Mouse (Mus musculus) liver, embryonic 11.5 days (tissue): ENCODE data around the gene Ascl4. TPM values are rescaled to one million over a fixed set of nuclear protein-coding genes. Genes with fewer than 3 reads are reported as not detected.

Experiments
- ATAC-seq: fragments of 200-750 bp; cut with Nextera tagmentation; replicated peaks from 2 replicates; pipeline ENCODE4 v1.8.0; 2017; ENCODE audit warnings: moderate number of reproducible peaks, mild to moderate bottlenecking, moderate TSS enrichment, moderate library complexity; ENCODE audit not compliant: low FRiP score
- DNase-seq: peaks from one replicate; pipeline ENCODE4 v3.0.0-alpha.2; 2017; ENCODE audit warnings: low spot score
- H3K27ac ChIP-seq: fragments of 300-500 bp; sonication (generic); 2 replicates; pipeline ENCODE4 v1.5.1; 2014; ENCODE audit warnings: mild to moderate bottlenecking, low read depth, low read length, control low read depth
- H3K27me3 ChIP-seq: fragments of 300-500 bp; sonication (generic); replicated peaks from 2 replicates; pipeline ENCODE4 v1.6.1; 2014; ENCODE audit warnings: low read length, mixed read lengths; ENCODE audit not compliant: control insufficient read depth, insufficient read depth
- H3K36me3 ChIP-seq: fragments of 300-500 bp; sonication (generic); 2 replicates; pipeline ENCODE4 v1.6.1; 2014; ENCODE audit warnings: mild to moderate bottlenecking, low read length, moderate library complexity, mixed read lengths; ENCODE audit not compliant: control insufficient read depth, insufficient read depth
- H3K4me1 ChIP-seq: fragments of 300-500 bp; sonication (generic); replicated peaks from 2 replicates; pipeline ENCODE4 v1.6.1; 2014; ENCODE audit warnings: low read length, mixed read lengths; ENCODE audit not compliant: control insufficient read depth, insufficient read depth
- H3K4me2 ChIP-seq: fragments of 300-500 bp; sonication (generic); 2 replicates; pipeline ENCODE4 v1.6.1; 2014; ENCODE audit warnings: mild to moderate bottlenecking, control low read depth, moderate library complexity
- H3K4me3 ChIP-seq: fragments of 300-500 bp; sonication (generic); 2 replicates; pipeline ENCODE4 v1.5.1; 2014; ENCODE audit warnings: low read depth, low read length, control low read depth
- H3K9ac ChIP-seq: fragments of 300-500 bp; sonication (generic); 2 replicates; pipeline ENCODE4 v1.6.1; 2014; ENCODE audit warnings: low read depth, low read length, control low read depth
- H3K9me3 ChIP-seq: fragments of 300-500 bp; sonication (generic); 2 replicates; pipeline ENCODE4 v1.6.1; 2016; ENCODE audit warnings: low read length, inconsistent platforms, mixed read lengths; ENCODE audit not compliant: control insufficient read depth
- WGBS: fragments of 180-500 bp; shearing (Covaris S2); extraction: QIAGEN DNeasy Blood & Tissue Kit; methylation state at CpG from one replicate; pipeline ENCODE4 v1.1.7; 2014; 5-methylcytosine and 5-hydroxymethylcytosine counted together
- polyA plus RNA-seq: library from polyadenylated mRNA; unstranded; fragments of >200 nt; fragmentation: Nextera tagmentation; extraction: Ambion mirVana; gene quantifications from 2 replicates; pipeline ENCODE4 v1.2.1, GENCODE M21; 2014

Ascl4 gene
- polyA plus RNA-seq, 1 experiment from 2014 or later: not detected

DNA sequence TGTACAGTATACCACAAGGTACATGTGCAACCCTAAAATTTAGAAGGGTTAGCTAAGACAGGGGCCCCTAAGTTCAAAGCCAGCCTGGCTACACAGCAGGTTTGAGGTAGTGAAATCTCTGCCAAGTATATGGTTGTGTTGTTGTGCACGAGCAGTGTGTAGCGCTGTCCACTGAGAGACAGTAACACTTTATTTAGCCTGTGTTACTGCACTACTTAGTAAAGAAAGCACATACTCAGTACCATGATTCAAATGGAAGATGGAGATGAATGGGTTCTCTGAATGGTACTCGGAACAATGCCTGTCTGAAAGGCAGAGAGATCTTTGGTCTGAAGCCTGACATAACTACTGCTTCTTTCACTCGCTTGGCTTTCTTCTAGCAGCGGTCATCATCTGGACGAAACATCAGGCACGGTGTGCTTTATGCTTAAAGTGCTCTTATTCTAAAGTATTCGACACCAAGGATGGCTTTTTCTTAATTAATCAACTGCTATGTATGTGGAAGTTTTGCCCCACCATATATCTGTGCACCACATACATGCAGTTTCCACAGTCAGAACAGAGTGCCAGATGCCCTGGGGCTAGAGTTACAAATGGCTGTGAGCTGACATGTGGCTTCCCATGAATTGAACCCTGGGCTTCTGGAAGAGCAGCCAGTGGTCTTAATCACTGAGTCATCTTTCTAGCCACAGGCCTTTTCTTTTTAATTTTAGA, 21.2 kb downstream of the Ascl4 start:
- H3K4me1 ChIP-seq: no peaks in the 10 kb centered on the region
- peaks cover 55% of the 10 kb centered on the region for H3K36me3 ChIP-seq
- H3K4me3 ChIP-seq: no peak overlapping the region
- 91% methylated on average over 8 of the region's 8 CpGs for WGBS
- no peak for DNase-seq
- no peaks in the 10 kb centered on the region for H3K9me3 ChIP-seq
- H3K9ac ChIP-seq: no peak overlapping the region
- no peaks in the 10 kb centered on the region for H3K27me3 ChIP-seq
- H3K27ac ChIP-seq: no peak overlapping the region
- H3K4me2 ChIP-seq: no peak overlapping the region
- ATAC-seq: no peak

DNA sequence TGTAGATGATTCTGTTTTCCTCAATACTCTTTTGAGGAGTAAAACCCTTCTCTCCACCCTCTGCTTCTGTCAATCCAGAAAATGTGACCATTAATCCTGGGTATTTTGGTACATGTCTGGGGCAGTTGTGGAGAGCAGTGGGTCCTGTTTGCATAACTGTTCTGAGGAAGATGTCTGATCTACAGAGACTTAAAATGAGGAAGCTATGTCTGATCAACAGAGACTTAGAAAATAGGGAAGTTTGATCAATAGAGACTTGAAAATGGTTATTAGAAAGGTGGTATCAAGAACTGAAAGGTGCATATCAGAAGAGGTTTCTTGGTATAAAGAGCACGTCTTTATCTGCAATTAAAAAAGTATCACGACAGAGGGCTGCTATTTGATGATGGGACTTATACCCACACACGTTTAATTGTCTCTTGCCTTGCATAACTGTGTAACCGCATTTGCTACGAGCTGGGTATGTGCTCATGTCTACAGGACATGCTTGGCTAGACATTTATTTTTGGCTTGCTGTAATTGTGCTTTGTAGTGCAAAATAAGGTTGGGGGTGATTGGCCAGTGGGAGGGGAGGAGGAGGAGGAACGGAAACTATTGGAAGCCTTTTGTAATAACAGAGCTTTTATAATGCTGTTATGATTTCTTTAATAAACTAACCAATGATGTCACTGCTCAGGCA, 24.4 kb downstream of the Ascl4 start:
- DNase-seq (no peak), ATAC-seq (no peak)
- Histone ChIP-seq H3K9ac (no peak overlapping the region), H3K27ac (no peak overlapping the region), H3K36me3 (peaks cover 51% of the 10 kb centered on the region), H3K27me3 (no peaks in the 10 kb centered on the region), H3K9me3 (no peaks in the 10 kb centered on the region), H3K4me3 (no peak overlapping the region), H3K4me2 (no peak overlapping the region), H3K4me1 (no peaks in the 10 kb centered on the region)
- WGBS: 89% methylated on average over 6 of the region's 6 CpGs

DNA sequence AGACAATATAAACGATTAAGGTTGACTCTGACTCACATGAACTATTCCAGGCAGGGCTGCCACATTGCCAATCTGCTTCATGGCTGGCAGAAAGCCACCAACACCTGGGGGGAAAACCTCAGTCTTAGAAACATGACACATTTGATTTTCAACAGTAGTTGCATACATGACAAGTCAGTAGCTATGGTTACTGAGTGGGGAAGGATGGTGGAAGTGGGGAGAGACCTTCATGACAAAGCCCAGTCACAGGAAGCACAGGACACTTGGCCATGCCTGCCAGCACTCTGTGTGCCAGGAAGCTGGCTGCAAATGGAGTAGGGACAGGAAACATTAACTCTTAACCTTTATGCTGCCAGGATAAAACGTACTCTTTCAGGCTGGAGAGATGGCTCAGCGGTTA, 25.9 kb downstream of the Ascl4 start:
- ATAC-seq: no peak
- Histone ChIP-seq H3K4me3 (no peak overlapping the region), H3K4me2 (no peak overlapping the region), H3K4me1 (no peaks in the 10 kb centered on the region), H3K27me3 (no peaks in the 10 kb centered on the region), H3K36me3 (peaks cover 46% of the 10 kb centered on the region), H3K9ac (no peak overlapping the region), H3K27ac (no peak overlapping the region), H3K9me3 (no peaks in the 10 kb centered on the region)
- no peak for DNase-seq
- 81% methylated on average over 3 of the region's 3 CpGs for WGBS

DNA sequence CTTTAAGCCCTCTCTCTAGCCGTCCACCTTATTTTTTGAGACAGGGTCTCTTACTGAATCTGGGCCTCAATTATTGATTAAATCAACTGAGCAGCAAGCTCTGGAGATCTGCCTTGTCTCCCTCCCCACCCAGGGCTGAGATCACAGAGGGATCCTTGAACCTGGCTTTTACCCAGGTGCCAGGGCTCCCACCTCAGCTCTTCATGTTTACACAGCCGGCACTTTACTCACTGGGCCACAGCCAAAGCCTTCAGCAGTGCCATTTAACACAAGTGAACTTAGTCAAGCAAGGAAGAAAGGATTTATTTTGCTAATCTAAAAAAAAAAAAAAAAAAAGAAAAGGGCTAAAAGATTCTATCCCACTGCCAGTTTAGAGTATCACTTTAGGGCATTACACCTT, 26.9 kb downstream of the Ascl4 start:
- no peak for DNase-seq
- peaks cover 36% of the 10 kb centered on the region for H3K36me3 ChIP-seq
- no peak overlapping the region for H3K9ac ChIP-seq
- no peak overlapping the region for H3K4me2 ChIP-seq
- no peak for ATAC-seq
- no peaks in the 10 kb centered on the region for H3K4me1 ChIP-seq
- no peak overlapping the region for H3K4me3 ChIP-seq
- no peaks in the 10 kb centered on the region for H3K27me3 ChIP-seq
- no peak overlapping the region for H3K27ac ChIP-seq
- H3K9me3 ChIP-seq: no peaks in the 10 kb centered on the region
- 88% methylated on average over 2 of the region's 2 CpGs for WGBS

DNA sequence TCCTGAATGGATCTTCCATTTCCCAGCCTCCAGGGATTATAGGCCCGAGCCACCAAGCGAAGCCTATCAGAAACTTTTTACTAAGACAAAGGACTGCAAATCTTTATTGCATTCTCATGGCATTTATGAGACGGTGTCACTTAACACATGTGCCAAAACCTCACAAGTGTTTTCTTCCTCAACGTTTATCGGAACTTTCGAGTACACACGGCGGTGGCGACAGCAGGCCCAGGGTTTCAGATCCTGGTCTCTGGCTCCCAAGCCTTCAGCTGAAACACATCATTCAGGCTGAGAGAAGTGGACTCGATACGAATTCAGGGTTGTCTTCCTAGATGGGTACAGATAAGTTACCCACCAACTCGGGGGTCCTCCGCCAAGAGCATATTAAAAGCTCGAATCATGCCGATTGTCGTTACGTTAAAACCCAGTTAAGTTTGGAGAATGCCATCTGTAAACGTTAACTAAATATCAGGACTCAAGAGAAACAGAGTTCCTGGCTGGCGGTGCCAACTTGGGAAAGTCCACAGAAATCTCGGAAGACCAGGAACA, 29.5 kb downstream of the Ascl4 start:
- Histone ChIP-seq H3K4me3 (peak overlapping the region; percentile 99), H3K9ac (peak overlapping the region; percentile 94), H3K4me2 (peak overlapping the region; percentile 94), H3K27me3 (no peaks in the 10 kb centered on the region), H3K27ac (peak overlapping the region; percentile 28), H3K9me3 (no peaks in the 10 kb centered on the region), H3K4me1 (no peaks in the 10 kb centered on the region), H3K36me3 (peaks cover 23% of the 10 kb centered on the region)
- DNase-seq (peak; percentile 34), ATAC-seq (no peak)
- 4% methylated on average over 20 of the region's 20 CpGs for WGBS

DNA sequence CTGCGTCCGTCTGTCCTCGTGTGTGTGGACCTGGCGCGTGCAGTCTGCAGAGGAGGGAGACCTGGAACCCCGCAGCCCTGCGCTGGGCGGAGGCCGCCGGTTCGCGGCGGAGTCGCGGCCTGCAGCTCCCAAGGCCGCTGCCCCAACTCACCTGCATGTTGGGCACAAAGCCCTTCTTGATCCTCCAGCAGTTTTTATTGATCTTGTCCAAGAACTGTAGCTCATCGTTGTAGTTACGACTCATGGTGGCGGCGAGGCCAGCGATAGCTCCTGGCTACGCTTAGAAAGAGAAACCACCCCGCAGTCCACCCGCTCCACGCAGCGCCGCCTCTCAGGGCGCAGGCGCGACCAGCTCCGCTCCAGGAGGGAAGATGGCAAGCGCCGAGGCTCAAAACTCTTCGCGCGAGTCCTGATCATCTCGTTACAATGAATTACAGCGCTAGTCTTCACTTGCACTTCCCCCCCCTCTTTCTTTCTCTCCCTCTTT, 30.0 kb downstream of the Ascl4 start, which contains the start of gene Rtcb:
Gene Rtcb (minus strand): TSS at position 360 of the 487 bp plus-strand sequence.
- peak; percentile 90 for DNase-seq
- Histone ChIP-seq H3K4me3 (peak within 1 kb of the TSS; percentile 99), H3K27ac (peak within 1 kb of the TSS; percentile 28), H3K4me1 (no peaks in the 10 kb centered on the region), H3K27me3 (no peaks in the 10 kb centered on the region), H3K4me2 (peak within 1 kb of the TSS; percentile 94), H3K9me3 (no peaks in the 10 kb centered on the region), H3K9ac (peak within 1 kb of the TSS; percentile 94), H3K36me3 (peaks cover 21% of the 10 kb centered on the region)
- peak; percentile 92 for ATAC-seq
- under 1% methylated on average over 38 of the region's 38 CpGs for WGBS

DNA sequence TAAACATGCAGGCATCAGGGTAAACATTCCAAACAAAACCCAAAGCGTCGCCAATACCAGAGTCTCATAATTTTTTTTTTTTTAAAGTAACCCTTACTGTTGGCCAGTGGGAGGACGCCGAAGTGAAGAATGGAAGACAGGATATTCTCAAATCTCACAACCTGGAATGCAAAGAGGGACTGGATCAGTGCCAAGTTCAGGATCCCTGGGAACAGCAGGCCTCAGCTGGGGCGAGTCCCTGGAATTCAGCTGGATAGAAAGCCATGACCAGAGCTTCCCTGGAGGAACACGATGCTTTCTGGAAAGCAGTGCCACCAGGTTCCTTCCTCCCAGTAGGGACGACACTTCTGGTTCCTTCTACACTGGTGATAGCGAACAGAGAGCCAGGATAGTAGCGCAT, 35.4 kb downstream of the Ascl4 start:
- no peak for ATAC-seq
- Histone ChIP-seq H3K4me1 (no peaks in the 10 kb centered on the region), H3K4me2 (no peak overlapping the region), H3K36me3 (no peaks in the 10 kb centered on the region), H3K9ac (no peak overlapping the region), H3K9me3 (no peaks in the 10 kb centered on the region), H3K4me3 (no peak overlapping the region), H3K27me3 (no peaks in the 10 kb centered on the region), H3K27ac (no peak overlapping the region)
- DNase-seq: no peak
- WGBS: 72% methylated on average over 9 of the region's 9 CpGs

DNA sequence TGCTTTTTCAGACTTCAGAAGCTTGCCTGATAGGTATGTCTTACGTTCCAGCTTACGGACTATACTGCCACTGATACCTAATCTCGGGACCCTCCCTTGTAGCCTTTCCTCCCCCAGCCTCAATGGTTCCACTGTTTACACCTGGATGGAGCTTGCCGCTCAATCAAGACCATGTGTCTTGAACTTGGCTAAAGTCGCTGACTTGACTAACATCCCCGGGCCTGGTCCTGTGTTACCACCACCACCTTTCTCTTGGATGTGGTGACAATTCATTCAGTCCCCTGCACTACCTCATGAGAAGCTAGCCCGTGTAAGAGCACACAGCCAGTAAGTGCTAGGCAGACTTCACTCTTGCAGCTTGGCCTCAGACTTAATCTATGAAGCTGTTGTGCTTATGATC, 36.8 kb downstream of the Ascl4 start:
- ATAC-seq: no peak
- Histone ChIP-seq H3K27ac (no peak overlapping the region), H3K9ac (no peak overlapping the region), H3K36me3 (no peaks in the 10 kb centered on the region), H3K27me3 (no peaks in the 10 kb centered on the region), H3K9me3 (no peaks in the 10 kb centered on the region), H3K4me1 (no peaks in the 10 kb centered on the region), H3K4me2 (no peak overlapping the region), H3K4me3 (no peak overlapping the region)
- WGBS: 82% methylated on average over 7 of the region's 7 CpGs
- DNase-seq: no peak
